ENCODE assay signal across 8 mouse cellular contexts in the genomic region with DNA sequence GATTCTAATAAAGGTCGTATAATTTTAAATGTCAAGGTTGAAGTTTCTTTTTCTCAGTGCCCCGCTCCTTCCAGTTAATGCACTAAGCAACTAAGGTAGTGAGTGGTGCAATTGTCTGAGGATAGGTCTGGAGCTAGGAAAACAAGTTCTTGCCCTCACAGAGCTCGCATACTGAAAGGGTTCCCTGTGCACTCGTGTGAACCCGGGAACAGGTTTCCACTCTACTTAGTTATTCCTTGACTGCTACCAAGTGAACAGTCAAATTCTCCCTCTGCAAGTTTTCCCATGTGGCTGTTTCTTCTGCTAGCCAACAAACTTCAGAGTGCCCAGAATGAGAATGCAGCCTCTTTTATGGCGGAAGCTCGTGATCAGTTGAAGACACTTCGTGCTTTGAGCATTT. TPM values are rescaled to one million over a fixed set of nuclear protein-coding genes. Genes with fewer than 3 reads are reported as not detected.
DNase-seq lines count a peak whose midpoint lies in the region; ATAC-seq and TF ChIP-seq lines count a peak whose summit lies in the region.

No protein-coding gene starts in this region.

- peak; percentile 8 for DNase-seq in adrenal gland, adult 8-10 months
- no peak for DNase-seq in adrenal gland, postnatal 25 days
- DNase-seq in spleen, adult 2 months (ENCODE audit: low read depth in 1 of 2, low spot score in 2 of 2): no peak
- DNase-seq in spleen, postnatal 4 days (ENCODE audit: low spot score in 2 of 2): no peak
- peak; percentile 25 for DNase-seq in hindbrain, embryonic 10.5 days (ENCODE audit: low spot score)
- DNase-seq in liver, postnatal 0 days: no peak
- DNase-seq in gastrocnemius, adult 18-20 months (ENCODE audit: low spot score): no peak

- H3K36me3 ChIP-seq in spleen, adult 2 months (ENCODE audit: control insufficient read depth, insufficient read depth, low read length): peaks cover 1% of the 10 kb centered on the region; the same call in 1 of the 2 replicates
- H3K36me3 ChIP-seq in hindbrain, embryonic 10.5 days: peaks cover 14% of the 10 kb centered on the region
- H3K36me3 ChIP-seq in liver, postnatal 0 days (replicated peaks; ENCODE audit: insufficient read depth, low read length): peaks cover 3% of the 10 kb centered on the region; the same call in 1 of the 2 replicates
- no peaks in the 10 kb centered on the region for H3K36me3 ChIP-seq in stomach, embryonic 16.5 days (ENCODE audit: control insufficient read depth, insufficient read depth, low read length)

- peak overlapping the region; percentile 93 for H3K4me2 ChIP-seq in liver, postnatal 0 days (ENCODE audit: low read depth, low read length)
- peak overlapping the region; percentile 78 for H3K4me2 ChIP-seq in stomach, embryonic 16.5 days (ENCODE audit: low read depth, low read length)

- ATAC-seq in liver, postnatal 0 days: 0 out of 2 replicates have a peak, but pooled peaks have one; percentile 4
- ATAC-seq in stomach, embryonic 16.5 days (ENCODE audit: insufficient read depth, low FRiP score): no peak

- H3K27ac ChIP-seq in spleen, adult 2 months (ENCODE audit: insufficient read depth, low read length): peak overlapping the region; percentile 43; the same call in 1 of the 2 replicates
- H3K27ac ChIP-seq in hindbrain, embryonic 10.5 days: peak overlapping the region; percentile 98
- peak overlapping the region; percentile 85 for H3K27ac ChIP-seq in liver, postnatal 0 days (ENCODE audit: low read depth)
- peak overlapping the region; percentile 81 for H3K27ac ChIP-seq in stomach, embryonic 16.5 days (ENCODE audit: low read length)

- no peak for TF ChIP-seq POLR2A in spleen, adult 2 months (IDR thresholded peaks at IDR 0.05; ENCODE audit: low read depth, low read length)

- WGBS in spleen, adult 2 months: 2% methylated on average over 8 of the region's 8 CpGs
- WGBS in hindbrain, embryonic 10.5 days: 10% methylated on average over 8 of the region's 8 CpGs
- WGBS in liver, postnatal 0 days (ENCODE audit: insufficient replicate concordance): 3% methylated on average over 8 of the region's 8 CpGs
- 4% methylated on average over 8 of the region's 8 CpGs for WGBS in stomach, embryonic 16.5 days

- no peaks in the 10 kb centered on the region for H3K27me3 ChIP-seq in spleen, adult 2 months (ENCODE audit: control insufficient read depth, insufficient read depth, low read length)
- no peaks in the 10 kb centered on the region for H3K27me3 ChIP-seq in hindbrain, embryonic 10.5 days (ENCODE audit: insufficient read depth, poor library complexity, severe bottlenecking)
- H3K27me3 ChIP-seq in liver, postnatal 0 days (ENCODE audit: insufficient read depth, low read length): no peaks in the 10 kb centered on the region
- no peaks in the 10 kb centered on the region for H3K27me3 ChIP-seq in stomach, embryonic 16.5 days (ENCODE audit: control insufficient read depth, insufficient read depth, low read length)

- no peak for TF ChIP-seq CTCF in spleen, adult 2 months (IDR thresholded peaks at IDR 0.05; ENCODE audit: extremely low read depth, insufficient read depth, insufficient read length, insufficient replicate concordance)
- TF ChIP-seq CTCF in liver, postnatal 0 days (IDR thresholded peaks at IDR 0.05; ENCODE audit: low read depth): no peak

- H3K9me3 ChIP-seq in hindbrain, embryonic 10.5 days: no peaks in the 10 kb centered on the region
- no peaks in the 10 kb centered on the region for H3K9me3 ChIP-seq in liver, postnatal 0 days (ENCODE audit: low read length)
- no peaks in the 10 kb centered on the region for H3K9me3 ChIP-seq in stomach, embryonic 16.5 days (replicated peaks; ENCODE audit: control insufficient read depth, low read length)

- TF ChIP-seq EP300 in liver, postnatal 0 days (IDR thresholded peaks at IDR 0.05; ENCODE audit: low read depth): no peak

- peak overlapping the region; percentile 83 for H3K4me3 ChIP-seq in spleen, adult 2 months (ENCODE audit: extremely low read depth, insufficient read depth, insufficient read length)
- H3K4me3 ChIP-seq in hindbrain, embryonic 10.5 days: peak overlapping the region; percentile 100
- peak overlapping the region; percentile 88 for H3K4me3 ChIP-seq in liver, postnatal 0 days (ENCODE audit: low read depth, low read length)
- peak overlapping the region; percentile 100 for H3K4me3 ChIP-seq in stomach, embryonic 16.5 days (replicated peaks; ENCODE audit: low read length)

- 0 out of 2 replicates have a peak, but pooled peaks cover 2% of the 10 kb centered on the region for H3K4me1 ChIP-seq in spleen, adult 2 months (ENCODE audit: control insufficient read depth, insufficient read depth, insufficient read length)
- peaks cover 28% of the 10 kb centered on the region for H3K4me1 ChIP-seq in hindbrain, embryonic 10.5 days (replicated peaks)
- H3K4me1 ChIP-seq in liver, postnatal 0 days (ENCODE audit: insufficient read depth): peaks cover 16% of the 10 kb centered on the region
- peaks cover 17% of the 10 kb centered on the region for H3K4me1 ChIP-seq in stomach, embryonic 16.5 days (ENCODE audit: control insufficient read depth, insufficient read depth, low read length)

- peak overlapping the region; percentile 89 for H3K9ac ChIP-seq in liver, postnatal 0 days (replicated peaks)
- peak overlapping the region; percentile 90 for H3K9ac ChIP-seq in stomach, embryonic 16.5 days (ENCODE audit: low read length)

RNA-seq across cellular contexts. Expression of gene Lrpprc, which starts 0.6 kb away (rescaled TPM):
- 10 to 100 TPM; 58.8 to 82.5 (median 68.4) TPM for total RNA-seq in adrenal gland, adult 8-10 months (2022)
- total RNA-seq in adrenal gland, postnatal 25 days (2021): 75.1 and 80.6 TPM in 2 replicates
- polyA plus RNA-seq in spleen, adult 2 months (2012; rRNA removed): 5.4 and 6.8 TPM in 2 replicates
- polyA plus RNA-seq in hindbrain, embryonic 10.5 days (2016; fragmentation: Nextera tagmentation; extraction: Ambion mirVana): 45.1 and 49.6 TPM in 2 replicates
- polyA plus RNA-seq in liver, postnatal 0 days (2015; fragmentation: Nextera tagmentation; extraction: Ambion mirVana): 29.2 and 33.9 TPM in 2 replicates
- polyA plus RNA-seq in stomach, embryonic 16.5 days (2015; fragmentation: Nextera tagmentation; extraction: Ambion mirVana): 43.3 and 46.1 TPM in 2 replicates
- total RNA-seq in gastrocnemius, adult 18-20 months (2021): 10 to 100 TPM; 62.4 to 69.9 TPM

Comparison
In these comparisons a context has a peak if more than half of its experiments do, and no peak if none do; other contexts are left out.
1. DNase-seq: peak in adrenal gland, adult 8-10 months (single experiment) and hindbrain, embryonic 10.5 days (single experiment); none in adrenal gland, postnatal 25 days (single experiment), spleen, adult 2 months (0 of 2), spleen, postnatal 4 days (0 of 2), liver, postnatal 0 days (single experiment) and gastrocnemius, adult 18-20 months (single experiment).
2. H3K27ac ChIP-seq: peak in every context shown above with its lines; median percentile 98 in hindbrain, embryonic 10.5 days; 85 in liver, postnatal 0 days; 81 in stomach, embryonic 16.5 days; 43 in spleen, adult 2 months.
3. Peak in every context shown above with its lines, with median percentiles within 50 percentile points of each other: H3K4me3 ChIP-seq.